Mouse (Mus musculus) bone marrow macrophage, adult 2 months (primary cell): ENCODE data around the gene Masp1.

Source experiments
- CTCF ChIP-seq: IDR thresholded peaks from 2 replicates; pipeline ENCODE4 v1.5.1; 2012; ENCODE audit warnings: low read depth, mild to moderate bottlenecking, low read length, moderate library complexity
- POLR2A ChIP-seq: IDR thresholded peaks from 2 replicates; pipeline ENCODE4 v1.6.1; 2012; ENCODE audit warnings: mild to moderate bottlenecking, low read depth, low read length, borderline replicate concordance

- TF ChIP-seq POLR2A (no peak), CTCF (no peak)
Observed at GRCm38 (mm10) chr16:23515766-23516165, 4.8 kb downstream of the Masp1 start.
